Mouse (Mus musculus) heart, embryonic 12.5 days (tissue): Measurements from ENCODE around the gene Neurog1. TPM values are rescaled to one million over a fixed set of nuclear protein-coding genes. Genes with fewer than 3 reads are reported as not detected.

ENCODE experiments used
- ATAC-seq: fragments of 200-750 bp; cut with Nextera tagmentation; 2 replicates; pipeline ENCODE4 v1.8.0; 2017; ENCODE audit warnings: moderate TSS enrichment, moderate library complexity; ENCODE audit not compliant: insufficient number of reproducible peaks, low FRiP score
- H3K27ac ChIP-seq: fragments of 300-500 bp; sonication (generic); 2 replicates; pipeline ENCODE4 v1.5.1; 2016; ENCODE audit warnings: mild to moderate bottlenecking, moderate library complexity; ENCODE audit not compliant: poor library complexity, severe bottlenecking
- H3K27me3 ChIP-seq: fragments of 300-500 bp; sonication (generic); replicated peaks from 2 replicates; pipeline ENCODE4 v1.6.1; 2016; ENCODE audit warnings: mild to moderate bottlenecking, moderate library complexity
- H3K36me3 ChIP-seq: fragments of 300-500 bp; sonication (generic); 2 replicates; pipeline ENCODE4 v1.6.1; 2016; ENCODE audit warnings: mild to moderate bottlenecking, moderate library complexity
- H3K4me1 ChIP-seq: fragments of 300-500 bp; sonication (generic); replicated peaks from 2 replicates; pipeline ENCODE4 v1.6.1; 2016; ENCODE audit warnings: mild to moderate bottlenecking
- H3K4me2 ChIP-seq: fragments of 300-500 bp; sonication (generic); 2 replicates; pipeline ENCODE4 v1.6.1; 2016; ENCODE audit warnings: mild to moderate bottlenecking, moderate library complexity
- H3K4me3 ChIP-seq: fragments of 300-500 bp; sonication (generic); 2 replicates; pipeline ENCODE4 v1.5.1; 2016; ENCODE audit warnings: mild to moderate bottlenecking
- H3K9ac ChIP-seq: fragments of 300-500 bp; sonication (generic); 2 replicates; pipeline ENCODE4 v1.6.1; 2016; ENCODE audit warnings: mild to moderate bottlenecking, moderate library complexity
- H3K9me3 ChIP-seq: fragments of 300-500 bp; sonication (generic); replicated peaks from 2 replicates; pipeline ENCODE4 v1.6.1; 2016; ENCODE audit warnings: mild to moderate bottlenecking, moderate library complexity
- WGBS: fragments of 180-500 bp; shearing (Covaris S2); methylation state at CpG from one replicate; pipeline ENCODE4 v1.1.7; 2016; 5-methylcytosine and 5-hydroxymethylcytosine counted together
- polyA plus RNA-seq: library from polyadenylated mRNA; unstranded; fragments of >200 nt; fragmentation: Nextera tagmentation; extraction: Ambion mirVana; gene quantifications from 2 replicates; pipeline ENCODE4 v1.2.1, GENCODE M21; 2016

Neurog1 gene
- not detected in 2 replicates for polyA plus RNA-seq

GRCm38 (mm10) chr13:56251924-56252619 lies at the start of gene Neurog1:
Gene Neurog1 (minus strand): TSS chr13:56252163.
- peaks cover 100% of the 10 kb centered on the region for H3K27me3 ChIP-seq
- H3K4me1 ChIP-seq = peaks cover 11% of the 10 kb centered on the region
- WGBS = under 1% methylated on average over 64 of the region's 65 CpGs
- no peak within 1 kb of the TSS for H3K27ac ChIP-seq
- H3K4me3 ChIP-seq = peak within 1 kb of the TSS; percentile 45
- H3K36me3 ChIP-seq = no peaks in the 10 kb centered on the region
- no peaks in the 10 kb centered on the region for H3K9me3 ChIP-seq
- peak within 1 kb of the TSS; percentile 73 for H3K4me2 ChIP-seq
- peak within 1 kb of the TSS; percentile 28; the same call in 1 of the 2 replicates for H3K9ac ChIP-seq
- peak; percentile 66; the same call in 1 of the 2 replicates for ATAC-seq

GRCm38 (mm10) chr13:56299336-56299735 lies 47.4 kb upstream of the Neurog1 start:
- H3K27me3 ChIP-seq = peaks cover 66% of the 10 kb centered on the region
- H3K4me1 ChIP-seq = peaks cover 18% of the 10 kb centered on the region
- H3K9ac ChIP-seq = no peak overlapping the region
- no peak for ATAC-seq
- no peak overlapping the region for H3K4me3 ChIP-seq
- H3K27ac ChIP-seq = no peak overlapping the region
- no peak overlapping the region for H3K4me2 ChIP-seq
- no peaks in the 10 kb centered on the region for H3K36me3 ChIP-seq
- WGBS = 90% methylated on average over 11 of the region's 11 CpGs
- peaks cover 13% of the 10 kb centered on the region; the same call in 1 of the 2 replicates for H3K9me3 ChIP-seq

- Histone ChIP-seq H3K4me2 (peak overlapping the region; percentile 93), H3K4me1 (peaks cover 18% of the 10 kb centered on the region), H3K27ac (no peak overlapping the region), H3K36me3 (no peaks in the 10 kb centered on the region), H3K4me3 (peak overlapping the region; percentile 54), H3K27me3 (peaks cover 87% of the 10 kb centered on the region), H3K9me3 (peaks cover 7% of the 10 kb centered on the region; the same call in 1 of the 2 replicates), H3K9ac (0 out of 2 replicates have a peak overlapping the region, but pooled peaks have one; percentile 52)
- WGBS = 7% methylated on average over 8 of the region's 8 CpGs
- ATAC-seq = no peak
Observed at GRCm38 (mm10) chr13:56296659-56297020, 44.7 kb upstream of the Neurog1 start.

GRCm38 (mm10) chr13:56295943-56296658 lies 44.1 kb upstream of the Neurog1 start, which contains the start of gene Cxcl14:
Gene Cxcl14 (minus strand): TSS chr13:56296551.
- Histone ChIP-seq H3K27ac (no peak within 1 kb of the TSS), H3K4me3 (peak within 1 kb of the TSS; percentile 54), H3K4me2 (peak within 1 kb of the TSS; percentile 93), H3K36me3 (no peaks in the 10 kb centered on the region), H3K27me3 (peaks cover 92% of the 10 kb centered on the region), H3K9ac (peak within 1 kb of the TSS; percentile 52), H3K9me3 (peaks cover 7% of the 10 kb centered on the region; the same call in 1 of the 2 replicates), H3K4me1 (peaks cover 18% of the 10 kb centered on the region)
- no peak for ATAC-seq
- under 1% methylated on average over 75 of the region's 76 CpGs for WGBS

GRCm38 (mm10) chr13:56295586-56295942 lies 43.6 kb upstream of the Neurog1 start:
- Histone ChIP-seq H3K4me3 (peak overlapping the region; percentile 54), H3K36me3 (no peaks in the 10 kb centered on the region), H3K4me2 (peak overlapping the region; percentile 93), H3K9ac (peak overlapping the region; percentile 52), H3K27ac (no peak overlapping the region), H3K27me3 (peaks cover 97% of the 10 kb centered on the region), H3K9me3 (peaks cover 7% of the 10 kb centered on the region; the same call in 1 of the 2 replicates), H3K4me1 (peaks cover 18% of the 10 kb centered on the region)
- ATAC-seq = no peak
- WGBS = 3% methylated on average over 13 of the region's 13 CpGs

- Histone ChIP-seq H3K9ac (no peak overlapping the region), H3K4me1 (peaks cover 18% of the 10 kb centered on the region), H3K4me2 (no peak overlapping the region), H3K27ac (no peak overlapping the region), H3K36me3 (no peaks in the 10 kb centered on the region), H3K27me3 (peaks cover 100% of the 10 kb centered on the region), H3K4me3 (no peak overlapping the region), H3K9me3 (peaks cover 10% of the 10 kb centered on the region)
- no peak for ATAC-seq
- WGBS = 6% methylated on average over 10 of the region's 10 CpGs
Observed at GRCm38 (mm10) chr13:56294908-56295307, 42.9 kb upstream of the Neurog1 start.

GRCm38 (mm10) chr13:56289998-56290397 lies 38.0 kb upstream of the Neurog1 start:
- H3K9ac ChIP-seq = no peak overlapping the region
- peaks cover 78% of the 10 kb centered on the region for H3K27me3 ChIP-seq
- H3K4me2 ChIP-seq = no peak overlapping the region
- no peak for ATAC-seq
- no peak overlapping the region for H3K4me3 ChIP-seq
- 71% methylated on average over 6 of the region's 6 CpGs for WGBS
- H3K4me1 ChIP-seq = peaks cover 2% of the 10 kb centered on the region; the same call in 1 of the 2 replicates
- no peak overlapping the region for H3K27ac ChIP-seq
- H3K9me3 ChIP-seq = peaks cover 5% of the 10 kb centered on the region
- H3K36me3 ChIP-seq = no peaks in the 10 kb centered on the region

- no peak for ATAC-seq
- H3K27ac ChIP-seq = no peak overlapping the region
- peaks cover 72% of the 10 kb centered on the region for H3K27me3 ChIP-seq
- H3K36me3 ChIP-seq = no peaks in the 10 kb centered on the region
- H3K9ac ChIP-seq = no peak overlapping the region
- 72% methylated on average over 11 of the region's 11 CpGs for WGBS
- no peaks in the 10 kb centered on the region for H3K4me1 ChIP-seq
- peaks cover 5% of the 10 kb centered on the region for H3K9me3 ChIP-seq
- no peak overlapping the region for H3K4me3 ChIP-seq
- no peak overlapping the region for H3K4me2 ChIP-seq
Observed at GRCm38 (mm10) chr13:56289261-56289660, 37.3 kb upstream of the Neurog1 start.

- H3K9me3 ChIP-seq = peaks cover 5% of the 10 kb centered on the region
- H3K4me1 ChIP-seq = no peaks in the 10 kb centered on the region
- no peaks in the 10 kb centered on the region for H3K36me3 ChIP-seq
- H3K4me2 ChIP-seq = no peak overlapping the region
- H3K9ac ChIP-seq = no peak overlapping the region
- no peak overlapping the region for H3K27ac ChIP-seq
- ATAC-seq = no peak
- no peak overlapping the region for H3K4me3 ChIP-seq
- WGBS = 57% methylated on average over 4 of the region's 4 CpGs
- H3K27me3 ChIP-seq = peaks cover 65% of the 10 kb centered on the region
Observed at GRCm38 (mm10) chr13:56288601-56289000, 36.6 kb upstream of the Neurog1 start.

GRCm38 (mm10) chr13:56287091-56287490 lies 35.1 kb upstream of the Neurog1 start:
- H3K27ac ChIP-seq = no peak overlapping the region
- no peak for ATAC-seq
- H3K4me1 ChIP-seq = no peaks in the 10 kb centered on the region
- H3K9me3 ChIP-seq = peaks cover 5% of the 10 kb centered on the region
- no peak overlapping the region for H3K4me2 ChIP-seq
- H3K9ac ChIP-seq = no peak overlapping the region
- WGBS = 71% methylated on average over 9 of the region's 9 CpGs
- no peak overlapping the region for H3K4me3 ChIP-seq
- H3K27me3 ChIP-seq = peaks cover 57% of the 10 kb centered on the region
- H3K36me3 ChIP-seq = no peaks in the 10 kb centered on the region

- no peak for ATAC-seq
- no peak overlapping the region for H3K27ac ChIP-seq
- H3K4me1 ChIP-seq = no peaks in the 10 kb centered on the region
- H3K9me3 ChIP-seq = no peaks in the 10 kb centered on the region
- peaks cover 29% of the 10 kb centered on the region for H3K27me3 ChIP-seq
- no peak overlapping the region for H3K9ac ChIP-seq
- no peak overlapping the region for H3K4me3 ChIP-seq
- no peaks in the 10 kb centered on the region for H3K36me3 ChIP-seq
- H3K4me2 ChIP-seq = no peak overlapping the region
- 84% methylated on average over 13 of the region's 13 CpGs for WGBS
Observed at GRCm38 (mm10) chr13:56283321-56283720, 31.4 kb upstream of the Neurog1 start.
